Mouse (Mus musculus) liver, embryonic 13.5 days (tissue): ENCODE measurements at regions not wholly inside any gene's neighbourhood (a gene's known extent, or its start where the extent isn't known, plus 50 kb on each side); places are given as distances from the start of the nearest gene placed in this dataset.

Experiments
- ATAC-seq: fragments of 200-750 bp; cut with Nextera tagmentation; 2 replicates; pipeline ENCODE4 v1.8.0; 2017; ENCODE audit warnings: low read depth, mild to moderate bottlenecking, moderate number of reproducible peaks, moderate library complexity
- DNase-seq: peaks from one replicate; pipeline ENCODE4 v3.0.0; 2022
- H3K27ac ChIP-seq: fragments of 300-500 bp; sonication (generic); 2 replicates; pipeline ENCODE4 v1.5.1; 2015; ENCODE audit warnings: moderate library complexity, mild to moderate bottlenecking, inconsistent platforms
- H3K27me3 ChIP-seq: fragments of 300-500 bp; sonication (generic); 2 replicates; pipeline ENCODE4 v1.6.1; 2015; ENCODE audit warnings: mild to moderate bottlenecking, inconsistent platforms
- H3K36me3 ChIP-seq: fragments of 300-500 bp; sonication (generic); 2 replicates; pipeline ENCODE4 v1.6.1; 2015; ENCODE audit warnings: mild to moderate bottlenecking, inconsistent platforms
- H3K4me1 ChIP-seq: fragments of 300-500 bp; sonication (generic); replicated peaks from 2 replicates; pipeline ENCODE4 v1.6.1; 2015; ENCODE audit warnings: inconsistent platforms
- H3K4me2 ChIP-seq: fragments of 300-500 bp; sonication (generic); 2 replicates; pipeline ENCODE4 v1.6.1; 2015; ENCODE audit warnings: inconsistent platforms, mild to moderate bottlenecking, moderate library complexity
- H3K4me3 ChIP-seq: fragments of 300-500 bp; sonication (generic); replicated peaks from 2 replicates; pipeline ENCODE4 v1.5.1; 2015; ENCODE audit warnings: mild to moderate bottlenecking, inconsistent platforms
- H3K9ac ChIP-seq: fragments of 300-500 bp; sonication (generic); 2 replicates; pipeline ENCODE4 v1.6.1; 2015; ENCODE audit warnings: mild to moderate bottlenecking, inconsistent platforms
- H3K9me3 ChIP-seq: fragments of 300-500 bp; sonication (generic); replicated peaks from 2 replicates; pipeline ENCODE4 v1.6.1; 2016; ENCODE audit warnings: inconsistent platforms
- WGBS: fragments of 180-500 bp; shearing (Covaris S2); methylation state at CpG from one replicate; pipeline ENCODE4 v1.1.7; 2015; ENCODE audit not compliant: insufficient replicate concordance; 5-methylcytosine and 5-hydroxymethylcytosine counted together

GRCm38 (mm10) chr2:50654221-50654952, 357.8 kb upstream of the Mmadhc start:
- no peak overlapping the region for H3K4me2 ChIP-seq
- no peaks in the 10 kb centered on the region for H3K9me3 ChIP-seq
- no peak overlapping the region for H3K9ac ChIP-seq
- 52% methylated on average over 8 of the region's 8 CpGs for WGBS
- no peaks in the 10 kb centered on the region for H3K27me3 ChIP-seq
- no peak overlapping the region for H3K4me3 ChIP-seq
- H3K36me3 ChIP-seq, result no peaks in the 10 kb centered on the region
- DNase-seq, result no peak
- H3K27ac ChIP-seq, result no peak overlapping the region
- no peak for ATAC-seq
- H3K4me1 ChIP-seq, result no peaks in the 10 kb centered on the region

- 64% methylated on average over 3 of the region's 3 CpGs for WGBS
- no peaks in the 10 kb centered on the region for H3K4me1 ChIP-seq
- DNase-seq (no peak), ATAC-seq (no peak)
- H3K27ac ChIP-seq, result no peak overlapping the region
- H3K9ac ChIP-seq, result no peak overlapping the region
- H3K36me3 ChIP-seq, result no peaks in the 10 kb centered on the region
- no peaks in the 10 kb centered on the region for H3K27me3 ChIP-seq
- no peaks in the 10 kb centered on the region for H3K9me3 ChIP-seq
- H3K4me2 ChIP-seq, result no peak overlapping the region
- H3K4me3 ChIP-seq, result no peak overlapping the region
Observed at GRCm38 (mm10) chr2:50653121-50653615, 356.6 kb upstream of the Mmadhc start.

GRCm38 (mm10) chr2:50649656-50650055, 353.1 kb upstream of the Mmadhc start:
- DNase-seq, result no peak
- no peak for ATAC-seq

DNA sequence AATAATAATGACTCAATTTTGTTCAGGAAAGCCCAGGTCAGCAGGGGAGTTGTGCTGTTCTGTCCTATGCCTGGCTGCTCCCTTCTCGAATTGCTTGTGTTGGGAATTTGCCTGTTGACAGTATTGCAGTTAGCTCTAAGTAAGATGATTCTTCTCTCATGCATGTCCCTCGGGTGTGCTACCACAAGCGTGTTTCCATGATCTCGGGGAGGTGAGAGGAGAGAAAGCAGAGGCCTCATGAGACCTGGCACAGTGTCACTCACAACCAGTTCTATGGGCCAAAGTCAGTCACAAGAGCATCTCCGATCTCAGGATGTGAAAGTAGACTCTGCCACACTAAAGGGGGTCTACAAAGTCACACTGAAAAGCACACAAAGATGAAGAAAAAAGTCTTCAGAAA, 346.6 kb upstream of the Mmadhc start:
- Histone ChIP-seq H3K27me3 (no peaks in the 10 kb centered on the region), H3K9me3 (no peaks in the 10 kb centered on the region), H3K27ac (no peak overlapping the region), H3K4me1 (no peaks in the 10 kb centered on the region), H3K4me2 (no peak overlapping the region), H3K36me3 (no peaks in the 10 kb centered on the region), H3K4me3 (no peak overlapping the region), H3K9ac (no peak overlapping the region)
- no peak for ATAC-seq
- 64% methylated on average over 5 of the region's 5 CpGs for WGBS
- no peak for DNase-seq

More at GRCm38 (mm10) chr2:50649656-50650055, 353.1 kb upstream of the Mmadhc start:
- Histone ChIP-seq H3K9ac (no peak overlapping the region), H3K4me2 (no peak overlapping the region), H3K9me3 (no peaks in the 10 kb centered on the region), H3K4me1 (no peaks in the 10 kb centered on the region), H3K27me3 (no peaks in the 10 kb centered on the region), H3K27ac (no peak overlapping the region), H3K4me3 (no peak overlapping the region), H3K36me3 (no peaks in the 10 kb centered on the region)
- 62% methylated on average over 3 of the region's 3 CpGs for WGBS

DNA sequence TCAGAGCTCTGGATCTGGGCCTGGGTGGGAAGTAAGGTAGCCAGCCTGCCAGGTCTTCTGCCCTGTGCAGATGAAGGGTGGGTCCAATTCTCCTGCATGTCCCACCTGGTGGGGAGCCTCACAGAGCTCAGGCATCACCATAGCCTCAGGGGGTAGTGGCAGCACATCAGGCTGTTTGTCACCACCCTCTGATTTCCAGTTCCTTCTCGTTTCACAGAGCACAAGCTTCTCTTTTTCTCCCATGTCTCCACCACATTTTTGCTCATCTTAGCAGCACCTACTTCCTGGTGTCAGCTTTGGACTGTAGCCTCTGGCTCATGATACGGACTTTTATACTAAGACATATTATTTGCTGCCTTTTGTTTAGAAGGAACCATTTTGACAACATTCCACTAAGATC, 345.6 kb upstream of the Mmadhc start:
- DNase-seq (no peak), ATAC-seq (no peak)
- no peaks in the 10 kb centered on the region for H3K36me3 ChIP-seq
- 36% methylated on average over 2 of the region's 2 CpGs for WGBS
- H3K4me2 ChIP-seq, result no peak overlapping the region
- H3K4me3 ChIP-seq, result no peak overlapping the region
- H3K9me3 ChIP-seq, result no peaks in the 10 kb centered on the region
- no peaks in the 10 kb centered on the region for H3K4me1 ChIP-seq
- no peak overlapping the region for H3K27ac ChIP-seq
- H3K9ac ChIP-seq, result no peak overlapping the region
- no peaks in the 10 kb centered on the region for H3K27me3 ChIP-seq

- Histone ChIP-seq H3K4me2 (no peak overlapping the region), H3K36me3 (no peaks in the 10 kb centered on the region), H3K9ac (no peak overlapping the region), H3K4me1 (no peaks in the 10 kb centered on the region), H3K9me3 (no peaks in the 10 kb centered on the region), H3K27me3 (no peaks in the 10 kb centered on the region), H3K27ac (no peak overlapping the region), H3K4me3 (no peak overlapping the region)
- DNase-seq (no peak), ATAC-seq (no peak)
- 55% methylated on average over 2 of the region's 2 CpGs for WGBS
Observed at GRCm38 (mm10) chr2:50635896-50636295, 339.3 kb upstream of the Mmadhc start.

- H3K9me3 ChIP-seq, result no peaks in the 10 kb centered on the region
- H3K27ac ChIP-seq, result no peak overlapping the region
- no peak overlapping the region for H3K9ac ChIP-seq
- H3K4me1 ChIP-seq, result no peaks in the 10 kb centered on the region
- H3K36me3 ChIP-seq, result no peaks in the 10 kb centered on the region
- no peak for DNase-seq
- no peak overlapping the region for H3K4me2 ChIP-seq
- no peak overlapping the region for H3K4me3 ChIP-seq
- no peaks in the 10 kb centered on the region for H3K27me3 ChIP-seq
- ATAC-seq, result no peak
Observed at GRCm38 (mm10) chr2:50631786-50632185, 335.2 kb upstream of the Mmadhc start.

- H3K4me2 ChIP-seq, result no peak overlapping the region
- ATAC-seq (no peak), DNase-seq (no peak)
- H3K4me1 ChIP-seq, result no peaks in the 10 kb centered on the region
- no peak overlapping the region for H3K9ac ChIP-seq
- no peaks in the 10 kb centered on the region for H3K9me3 ChIP-seq
- 37% methylated on average over 2 of the region's 2 CpGs for WGBS
- no peaks in the 10 kb centered on the region for H3K36me3 ChIP-seq
- H3K27me3 ChIP-seq, result no peaks in the 10 kb centered on the region
- no peak overlapping the region for H3K4me3 ChIP-seq
- no peak overlapping the region for H3K27ac ChIP-seq
Observed at GRCm38 (mm10) chr2:50627501-50627900, 330.9 kb upstream of the Mmadhc start.

- no peak for DNase-seq
Observed at GRCm38 (mm10) chr2:50625233-50625749, 328.7 kb upstream of the Mmadhc start.

DNA sequence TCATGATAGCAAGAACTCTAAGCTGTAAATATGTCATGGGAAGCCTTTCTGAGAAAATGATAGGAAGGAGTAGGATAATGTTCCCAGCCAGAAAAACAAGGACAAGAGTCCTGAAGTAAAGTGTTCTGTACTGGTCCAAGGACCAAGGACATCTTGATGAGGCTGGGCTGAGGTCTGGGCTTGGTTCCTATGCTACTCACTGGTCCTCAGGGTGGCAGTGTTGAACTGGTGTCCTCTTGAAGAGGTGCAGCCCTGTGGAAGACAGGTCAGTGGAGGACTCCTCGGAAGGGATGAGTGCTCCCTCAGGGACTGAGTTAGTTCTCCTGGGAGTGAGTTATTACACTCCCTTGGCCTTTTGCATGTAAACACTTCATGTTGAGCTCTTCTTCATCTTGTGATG, 312.5 kb upstream of the Mmadhc start:
- DNase-seq, result no peak
- Histone ChIP-seq H3K27ac (no peak overlapping the region), H3K9me3 (no peaks in the 10 kb centered on the region), H3K9ac (no peak overlapping the region), H3K36me3 (no peaks in the 10 kb centered on the region), H3K4me1 (no peaks in the 10 kb centered on the region), H3K4me2 (no peak overlapping the region), H3K27me3 (no peaks in the 10 kb centered on the region), H3K4me3 (no peak overlapping the region)
- no peak for ATAC-seq
- 60% methylated on average over 1 of the region's 1 CpGs for WGBS

More at GRCm38 (mm10) chr2:50625233-50625749, 328.7 kb upstream of the Mmadhc start:
- Histone ChIP-seq H3K36me3 (no peaks in the 10 kb centered on the region), H3K27ac (no peak overlapping the region), H3K27me3 (no peaks in the 10 kb centered on the region), H3K9ac (no peak overlapping the region), H3K9me3 (no peaks in the 10 kb centered on the region), H3K4me1 (no peaks in the 10 kb centered on the region), H3K4me3 (no peak overlapping the region), H3K4me2 (no peak overlapping the region)
- 58% methylated on average over 5 of the region's 5 CpGs for WGBS
- no peak for ATAC-seq

DNA sequence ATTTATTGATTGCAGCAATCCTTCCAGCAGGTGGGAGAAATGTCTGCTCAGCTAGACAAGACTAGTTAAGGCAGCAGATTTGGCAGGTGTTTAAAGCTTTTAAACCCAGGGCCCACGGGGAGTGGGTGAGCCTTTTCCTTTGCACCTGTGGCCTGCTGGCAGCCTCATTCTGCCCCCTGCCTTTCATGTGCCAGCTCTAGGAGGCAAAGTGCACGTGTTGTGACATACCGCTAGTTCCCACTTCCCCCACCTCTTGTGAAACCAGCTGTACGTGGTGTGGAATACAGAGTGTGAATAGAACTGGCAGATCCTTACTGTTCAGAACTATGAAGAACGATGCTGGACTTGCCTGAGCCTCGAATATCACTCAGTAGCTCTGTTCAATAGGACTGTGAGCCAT, 292.6 kb upstream of the Mmadhc start:
- ATAC-seq, result no peak
- Histone ChIP-seq H3K9ac (no peak overlapping the region), H3K36me3 (no peaks in the 10 kb centered on the region), H3K4me2 (no peak overlapping the region), H3K27me3 (no peaks in the 10 kb centered on the region), H3K27ac (no peak overlapping the region), H3K4me3 (no peak overlapping the region), H3K9me3 (no peaks in the 10 kb centered on the region), H3K4me1 (no peaks in the 10 kb centered on the region)
- DNase-seq, result no peak
- WGBS, result 40% methylated on average over 6 of the region's 6 CpGs

DNA sequence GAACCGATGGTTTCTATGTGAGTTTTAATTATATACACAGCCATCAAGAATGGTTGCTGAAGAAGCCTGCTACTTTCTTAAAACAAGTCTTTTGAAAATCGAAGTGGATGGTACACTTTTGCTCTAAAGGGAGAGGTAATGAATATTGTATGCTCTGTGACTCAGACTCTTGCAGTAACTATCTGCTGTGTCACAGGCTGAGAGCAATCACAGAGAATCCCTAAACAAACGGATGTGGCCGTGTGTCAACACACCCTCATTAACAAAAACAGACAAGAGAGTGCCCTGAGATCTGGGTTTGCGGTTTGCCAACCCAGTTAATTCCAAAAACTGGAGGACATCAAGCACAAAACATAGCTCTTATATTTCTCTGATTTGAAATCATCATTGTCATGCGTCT, 292.1 kb upstream of the Mmadhc start:
- H3K9me3 ChIP-seq, result no peaks in the 10 kb centered on the region
- DNase-seq, result no peak
- no peak overlapping the region for H3K4me2 ChIP-seq
- no peak overlapping the region for H3K9ac ChIP-seq
- H3K4me3 ChIP-seq, result no peak overlapping the region
- no peaks in the 10 kb centered on the region for H3K36me3 ChIP-seq
- no peaks in the 10 kb centered on the region for H3K27me3 ChIP-seq
- WGBS, result 54% methylated on average over 6 of the region's 6 CpGs
- H3K27ac ChIP-seq, result no peak overlapping the region
- H3K4me1 ChIP-seq, result no peaks in the 10 kb centered on the region
- no peak for ATAC-seq
